Mouse (Mus musculus): Measurements from ENCODE around the gene Zfp46. TPM values are rescaled to one million over a fixed set of nuclear protein-coding genes. Genes with fewer than 3 reads are reported as not detected.
A peak's percentile ranks its signal among the peaks of the same experiment; 100 is the strongest.

The Zfp46 gene
- polyA plus RNA-seq, 1 experiment = 26.3 TPM

- 77% methylated on average over 7 of the region's 7 CpGs for whole genome bisulfite sequencing
These were observed 40.3 kb upstream of the Zfp46 start for GRCm38 (mm10) chr4:136244208-136244607.

GRCm38 (mm10) chr4:136245681-136246080 is 38.8 kb upstream of the Zfp46 start:
- DNase-seq = no peak
- 43% methylated on average over 5 of the region's 5 CpGs for WGBS
- TF ChIP-seq CTCF (IDR thresholded peaks at IDR 0.05; ENCODE audit: borderline replicate concordance, insufficient read depth, low read depth, low read length) (no peak), POLR2A (IDR thresholded peaks at IDR 0.05; ENCODE audit: borderline replicate concordance, insufficient read depth, low read length) (no peak)
- H3K4me3 ChIP-seq (replicated peaks; ENCODE audit: insufficient read depth, low read depth, low read length) = no peak overlapping the region
- H3K4me1 ChIP-seq (ENCODE audit: control insufficient read depth, insufficient read depth, low read length) = peaks cover 11% of the 10 kb centered on the region
- peaks cover 9% of the 10 kb centered on the region; the same call in 1 of the 2 replicates for H3K27me3 ChIP-seq (ENCODE audit: control insufficient read depth, insufficient read depth, low read length)
- H3K27ac ChIP-seq (ENCODE audit: insufficient read depth, low read length) = no peak overlapping the region

More at GRCm38 (mm10) chr4:136244208-136244607, 40.3 kb upstream of the Zfp46 start:
- Histone ChIP-seq H3K27me3 (ENCODE audit: control insufficient read depth, insufficient read depth, low read length) (peaks cover 9% of the 10 kb centered on the region; the same call in 1 of the 2 replicates), H3K4me3 (replicated peaks; ENCODE audit: insufficient read depth, low read depth, low read length) (no peak overlapping the region), H3K27ac (ENCODE audit: insufficient read depth, low read length) (no peak overlapping the region), H3K4me1 (ENCODE audit: control insufficient read depth, insufficient read depth, low read length) (peaks cover 11% of the 10 kb centered on the region)
- DNase-seq = no peak
- TF ChIP-seq POLR2A (IDR thresholded peaks at IDR 0.05; ENCODE audit: borderline replicate concordance, insufficient read depth, low read length) (no peak), CTCF (IDR thresholded peaks at IDR 0.05; ENCODE audit: borderline replicate concordance, insufficient read depth, low read depth, low read length) (no peak)

GRCm38 (mm10) chr4:136246568-136246969 is 37.9 kb upstream of the Zfp46 start:
- peaks cover 11% of the 10 kb centered on the region for H3K4me1 ChIP-seq (ENCODE audit: control insufficient read depth, insufficient read depth, low read length)
- TF ChIP-seq CTCF (IDR thresholded peaks at IDR 0.05; ENCODE audit: borderline replicate concordance, insufficient read depth, low read depth, low read length) (no peak), POLR2A (IDR thresholded peaks at IDR 0.05; ENCODE audit: borderline replicate concordance, insufficient read depth, low read length) (no peak)
- WGBS = 17% methylated on average over 12 of the region's 12 CpGs

GRCm38 (mm10) chr4:136247386-136247728 is 37.1 kb upstream of the Zfp46 start:
- Histone ChIP-seq H3K4me1 (ENCODE audit: control insufficient read depth, insufficient read depth, low read length) (peaks cover 11% of the 10 kb centered on the region), H3K4me3 (replicated peaks; ENCODE audit: insufficient read depth, low read depth, low read length) (no peak overlapping the region), H3K27ac (ENCODE audit: insufficient read depth, low read length) (no peak overlapping the region), H3K27me3 (ENCODE audit: control insufficient read depth, insufficient read depth, low read length) (peaks cover 9% of the 10 kb centered on the region; the same call in 1 of the 2 replicates)
- no peak for TF ChIP-seq POLR2A (IDR thresholded peaks at IDR 0.05; ENCODE audit: borderline replicate concordance, insufficient read depth, low read length)
- no peak for TF ChIP-seq CTCF (IDR thresholded peaks at IDR 0.05; ENCODE audit: borderline replicate concordance, insufficient read depth, low read depth, low read length)
- no peak for DNase-seq
- WGBS = 5% methylated on average over 14 of the region's 14 CpGs

More at GRCm38 (mm10) chr4:136246568-136246969, 37.9 kb upstream of the Zfp46 start:
- no peak overlapping the region for H3K27ac ChIP-seq (ENCODE audit: insufficient read depth, low read length)
- H3K27me3 ChIP-seq (ENCODE audit: control insufficient read depth, insufficient read depth, low read length) = peaks cover 9% of the 10 kb centered on the region; the same call in 1 of the 2 replicates
- H3K4me3 ChIP-seq (replicated peaks; ENCODE audit: insufficient read depth, low read depth, low read length) = no peak overlapping the region
- DNase-seq = no peak

GRCm38 (mm10) chr4:136247729-136248463 is 36.6 kb upstream of the Zfp46 start, which contains the start of gene Tcea3:
Tcea3 (plus strand) TSS chr4:136247729.
- WGBS = under 1% methylated on average over 46 of the region's 46 CpGs
- peaks cover 9% of the 10 kb centered on the region; the same call in 1 of the 2 replicates for H3K27me3 ChIP-seq (ENCODE audit: control insufficient read depth, insufficient read depth, low read length)

GRCm38 (mm10) chr4:136248464-136249331 is 35.8 kb upstream of the Zfp46 start:
- no peak overlapping the region for H3K4me3 ChIP-seq (replicated peaks; ENCODE audit: insufficient read depth, low read depth, low read length)
- 2% methylated on average over 37 of the region's 37 CpGs for WGBS
- peaks cover 11% of the 10 kb centered on the region for H3K4me1 ChIP-seq (ENCODE audit: control insufficient read depth, insufficient read depth, low read length)
- no peak for DNase-seq
- peaks cover 9% of the 10 kb centered on the region; the same call in 1 of the 2 replicates for H3K27me3 ChIP-seq (ENCODE audit: control insufficient read depth, insufficient read depth, low read length)
- TF ChIP-seq CTCF (IDR thresholded peaks at IDR 0.05; ENCODE audit: borderline replicate concordance, insufficient read depth, low read depth, low read length) (no peak), POLR2A (IDR thresholded peaks at IDR 0.05; ENCODE audit: borderline replicate concordance, insufficient read depth, low read length) (no peak)
- H3K27ac ChIP-seq (ENCODE audit: insufficient read depth, low read length) = no peak overlapping the region

More at GRCm38 (mm10) chr4:136247729-136248463, 36.6 kb upstream of the Zfp46 start, which contains the start of gene Tcea3:
- no peak for DNase-seq
- no peak for TF ChIP-seq CTCF (IDR thresholded peaks at IDR 0.05; ENCODE audit: borderline replicate concordance, insufficient read depth, low read depth, low read length)
- no peak for TF ChIP-seq POLR2A (IDR thresholded peaks at IDR 0.05; ENCODE audit: borderline replicate concordance, insufficient read depth, low read length)
- Histone ChIP-seq H3K27ac (ENCODE audit: insufficient read depth, low read length) (no peak within 1 kb of the TSS), H3K4me3 (replicated peaks; ENCODE audit: insufficient read depth, low read depth, low read length) (peak within 1 kb of the TSS; percentile 27), H3K4me1 (ENCODE audit: control insufficient read depth, insufficient read depth, low read length) (peaks cover 11% of the 10 kb centered on the region)

GRCm38 (mm10) chr4:136249332-136249647 is 35.2 kb upstream of the Zfp46 start:
- DNase-seq = no peak
- peaks cover 9% of the 10 kb centered on the region; the same call in 1 of the 2 replicates for H3K27me3 ChIP-seq (ENCODE audit: control insufficient read depth, insufficient read depth, low read length)
- peaks cover 11% of the 10 kb centered on the region for H3K4me1 ChIP-seq (ENCODE audit: control insufficient read depth, insufficient read depth, low read length)
- H3K27ac ChIP-seq (ENCODE audit: insufficient read depth, low read length) = no peak overlapping the region
- WGBS = 18% methylated on average over 11 of the region's 11 CpGs
- TF ChIP-seq CTCF (IDR thresholded peaks at IDR 0.05; ENCODE audit: borderline replicate concordance, insufficient read depth, low read depth, low read length) (no peak), POLR2A (IDR thresholded peaks at IDR 0.05; ENCODE audit: borderline replicate concordance, insufficient read depth, low read length) (no peak)
- no peak overlapping the region for H3K4me3 ChIP-seq (replicated peaks; ENCODE audit: insufficient read depth, low read depth, low read length)

All from cerebellum, adult 2 months (tissue).